Mouse (Mus musculus) testis, adult 2 months (tissue): ENCODE measurements around the gene Apom.

ENCODE experiments used
- CTCF ChIP-seq: fragments of 200-500 bp; IDR thresholded peaks from 2 replicates; pipeline ENCODE4 v1.5.1; 2012; ENCODE audit warnings: low read depth, mild to moderate bottlenecking, inconsistent platforms, low read length, moderate library complexity; ENCODE audit not compliant: control insufficient read depth, insufficient read depth, insufficient replicate concordance
- POLR2A ChIP-seq: fragments of 200-500 bp; IDR thresholded peaks from 2 replicates; pipeline ENCODE4 v1.6.1; 2012; ENCODE audit warnings: low read depth, mild to moderate bottlenecking, inconsistent platforms, low read length, moderate library complexity; ENCODE audit not compliant: control insufficient read depth

DNA sequence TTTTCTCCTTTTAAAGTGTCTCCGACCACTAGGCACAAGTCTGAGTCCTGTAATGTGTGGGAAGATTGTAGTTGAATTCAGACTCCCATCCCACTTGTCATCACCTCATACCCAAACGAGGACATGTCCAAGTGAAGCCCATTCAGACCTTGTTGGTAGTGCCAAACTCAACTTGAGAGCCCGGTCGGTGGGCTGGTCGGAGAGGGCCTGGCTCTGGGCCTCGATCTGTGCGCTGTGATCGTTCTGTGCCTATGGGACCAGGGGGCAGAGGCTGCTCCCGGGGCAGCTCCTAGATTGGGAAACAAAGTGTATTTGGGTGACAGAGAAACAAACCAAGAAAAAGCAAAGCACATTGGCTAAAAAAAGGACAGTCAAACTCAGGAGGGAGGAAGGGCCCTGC lies 21.2 kb upstream of the Apom start:
- TF ChIP-seq POLR2A = no peak
- no peak for TF ChIP-seq CTCF
